Mouse (Mus musculus) limb, embryonic 14.5 days (tissue): ENCODE measurements around the gene Ikzf1. TPM values are rescaled to one million over a fixed set of nuclear protein-coding genes. Genes with fewer than 3 reads are reported as not detected.

ENCODE experiments used
- ATAC-seq: fragments of 200-750 bp; cut with Nextera tagmentation; 2 replicates; pipeline ENCODE4 v1.8.0; 2017; ENCODE audit warnings: low read depth, moderate number of reproducible peaks, moderate TSS enrichment; ENCODE audit not compliant: low FRiP score
- DNase-seq: peaks from one replicate; pipeline ENCODE4 v3.0.0-alpha.2; 2015; ENCODE audit warnings: low spot score
- H3K27ac ChIP-seq: fragments of 300-500 bp; sonication (generic); replicated peaks from 2 replicates; pipeline ENCODE4 v1.5.1; 2014; ENCODE audit warnings: low read depth, mild to moderate bottlenecking, low read length, moderate library complexity, mixed read lengths
- H3K27me3 ChIP-seq: fragments of 300-500 bp; sonication (generic); 2 replicates; pipeline ENCODE4 v1.6.1; 2014; ENCODE audit warnings: low read length, mixed read lengths; ENCODE audit not compliant: control insufficient read depth, insufficient read depth
- H3K36me3 ChIP-seq: fragments of 300-500 bp; sonication (generic); 2 replicates; pipeline ENCODE4 v1.6.1; 2014; ENCODE audit warnings: mild to moderate bottlenecking, low read length, moderate library complexity, mixed read lengths; ENCODE audit not compliant: control insufficient read depth, insufficient read depth
- H3K4me1 ChIP-seq: fragments of 300-500 bp; sonication (generic); 2 replicates; pipeline ENCODE4 v1.6.1; 2014; ENCODE audit warnings: antibody characterized with exemption, low read length, mixed read lengths; ENCODE audit not compliant: control insufficient read depth, insufficient read depth
- H3K4me2 ChIP-seq: fragments of 300-500 bp; sonication (generic); replicated peaks from 2 replicates; pipeline ENCODE4 v1.6.1; 2014; ENCODE audit warnings: low read depth, mild to moderate bottlenecking, low read length, moderate library complexity; ENCODE audit not compliant: severe bottlenecking
- H3K4me3 ChIP-seq: fragments of 300-500 bp; sonication (generic); replicated peaks from 2 replicates; pipeline ENCODE4 v1.5.1; 2014; ENCODE audit warnings: low read length
- H3K9ac ChIP-seq: fragments of 300-500 bp; sonication (generic); 2 replicates; pipeline ENCODE4 v1.6.1; 2014; ENCODE audit warnings: mild to moderate bottlenecking, low read depth, low read length, moderate library complexity; ENCODE audit not compliant: severe bottlenecking
- H3K9me3 ChIP-seq: fragments of 300-500 bp; sonication (generic); 2 replicates; pipeline ENCODE4 v1.6.1; 2016; ENCODE audit warnings: low read length; ENCODE audit not compliant: control insufficient read depth
- POLR2A ChIP-seq: fragments of 200-500 bp; IDR thresholded peaks from 2 replicates; pipeline ENCODE4 v1.8.0; 2012; ENCODE audit warnings: inconsistent platforms, mild to moderate bottlenecking, moderate library complexity, borderline replicate concordance; ENCODE audit not compliant: insufficient read depth, insufficient read length; ENCODE audit errors: extremely low read depth
- WGBS: fragments of 180-500 bp; shearing (Covaris S2); extraction: QIAGEN DNeasy Blood & Tissue Kit; methylation state at CpG from one replicate; pipeline ENCODE4 v1.1.7; 2014; 5-methylcytosine and 5-hydroxymethylcytosine counted together
- polyA plus RNA-seq, 2 experiments: library from polyadenylated mRNA; depleted of rRNA in 1 of 2; stranded (reverse) in 1 of 2; unstranded in 1 of 2; fragments of >200 nt; fragmentation: Nextera tagmentation in 1 of 2; extraction: Ambion mirVana in 1 of 2; gene quantifications; 2 replicates each; pipeline versions ENCODE4 v1.2.1 to v1.2.3; 2012 to 2014

Gene Ikzf1
- polyA plus RNA-seq, 2 experiments, result 3.5 to 5.0 TPM

- Histone ChIP-seq H3K4me2 (no peak overlapping the region), H3K4me3 (no peak overlapping the region), H3K27me3 (no peaks in the 10 kb centered on the region), H3K9ac (no peak overlapping the region), H3K4me1 (no peaks in the 10 kb centered on the region), H3K27ac (no peak overlapping the region), H3K36me3 (no peaks in the 10 kb centered on the region), H3K9me3 (no peaks in the 10 kb centered on the region)
- WGBS, result 91% methylated on average over 5 of the region's 5 CpGs
- DNase-seq (no peak), ATAC-seq (no peak)
- no peak for TF ChIP-seq POLR2A
Measured at GRCm38 (mm10) chr11:11774893-11775292, 90.1 kb downstream of the Ikzf1 start.

GRCm38 (mm10) chr11:11776071-11776821, 91.4 kb downstream of the Ikzf1 start:
- Histone ChIP-seq H3K4me2 (no peak overlapping the region), H3K27me3 (no peaks in the 10 kb centered on the region), H3K9me3 (no peaks in the 10 kb centered on the region), H3K4me1 (no peaks in the 10 kb centered on the region), H3K9ac (no peak overlapping the region), H3K27ac (no peak overlapping the region), H3K36me3 (no peaks in the 10 kb centered on the region), H3K4me3 (no peak overlapping the region)
- WGBS, result 71% methylated on average over 4 of the region's 4 CpGs
- TF ChIP-seq POLR2A, result no peak
- ATAC-seq (no peak), DNase-seq (no peak)

GRCm38 (mm10) chr11:11776822-11777174, 92.0 kb downstream of the Ikzf1 start:
- Histone ChIP-seq H3K4me1 (no peaks in the 10 kb centered on the region), H3K9ac (no peak overlapping the region), H3K4me3 (no peak overlapping the region), H3K27ac (no peak overlapping the region), H3K27me3 (no peaks in the 10 kb centered on the region), H3K4me2 (no peak overlapping the region), H3K36me3 (no peaks in the 10 kb centered on the region), H3K9me3 (no peaks in the 10 kb centered on the region)
- no peak for ATAC-seq
- no peak for TF ChIP-seq POLR2A
- WGBS, result 80% methylated on average over 7 of the region's 7 CpGs
- DNase-seq, result no peak

- Histone ChIP-seq H3K9me3 (no peaks in the 10 kb centered on the region), H3K4me1 (no peaks in the 10 kb centered on the region), H3K9ac (no peak overlapping the region), H3K36me3 (no peaks in the 10 kb centered on the region), H3K4me3 (no peak overlapping the region), H3K27ac (no peak overlapping the region), H3K27me3 (no peaks in the 10 kb centered on the region), H3K4me2 (no peak overlapping the region)
- ATAC-seq, result no peak
- no peak for TF ChIP-seq POLR2A
- 52% methylated on average over 3 of the region's 3 CpGs for WGBS
- DNase-seq, result no peak
Measured at GRCm38 (mm10) chr11:11777246-11777645, 92.4 kb downstream of the Ikzf1 start.

DNA sequence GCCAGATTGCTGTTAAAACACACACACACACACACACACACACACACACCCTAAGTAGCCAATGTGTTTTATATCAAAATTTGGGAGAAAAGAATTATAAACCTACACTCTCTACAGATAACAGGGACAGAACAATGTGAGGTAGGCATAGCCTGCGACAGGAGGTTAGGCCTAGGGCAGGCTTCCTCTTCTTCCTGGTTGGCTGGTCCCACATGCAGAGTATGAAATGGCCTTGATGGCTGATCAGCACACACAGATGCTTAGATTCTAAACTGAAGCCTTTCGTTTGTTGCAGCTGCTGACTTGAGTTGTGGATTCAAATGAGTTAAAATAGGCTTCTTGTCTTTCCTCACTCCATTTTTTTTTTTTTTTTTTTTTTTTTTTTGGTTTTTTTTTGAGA, 93.0 kb downstream of the Ikzf1 start:
- no peak for DNase-seq
- WGBS, result 84% methylated on average over 2 of the region's 2 CpGs
- Histone ChIP-seq H3K4me2 (no peak overlapping the region), H3K9me3 (no peaks in the 10 kb centered on the region), H3K4me1 (no peaks in the 10 kb centered on the region), H3K27ac (no peak overlapping the region), H3K36me3 (no peaks in the 10 kb centered on the region), H3K9ac (no peak overlapping the region), H3K4me3 (no peak overlapping the region), H3K27me3 (no peaks in the 10 kb centered on the region)
- TF ChIP-seq POLR2A, result no peak
- no peak for ATAC-seq
